Mouse (Mus musculus) ES-E14 (cell line): ENCODE results near the gene Zfp605. TPM values are rescaled to one million over a fixed set of nuclear protein-coding genes. Genes with fewer than 3 reads are reported as not detected.
A peak's percentile ranks its signal among the peaks of the same experiment; 100 is the strongest.

ENCODE experiments used
- DNase-seq: peaks from one replicate; pipeline ENCODE4 v3.0.0-alpha.2; 2013; ENCODE audit warnings: low read depth, low spot score
- H3K27ac ChIP-seq: 2 replicates; pipeline ENCODE4 v1.5.1; 2012; ENCODE audit warnings: low read depth, mild to moderate bottlenecking, low read length, moderate library complexity, mixed read lengths; ENCODE audit not compliant: poor library complexity, insufficient read depth, severe bottlenecking
- H3K36me3 ChIP-seq: 2 replicates; pipeline ENCODE4 v1.6.1; 2012; ENCODE audit warnings: mild to moderate bottlenecking, low read length, moderate library complexity, mixed read lengths; ENCODE audit not compliant: control insufficient read depth, poor library complexity, insufficient read depth, severe bottlenecking
- H3K4me1 ChIP-seq, 2 experiments: fragments of 150-350 bp in 1 of 2; sonication (generic) in 1 of 2; 2 replicates each; pipeline ENCODE4 v1.6.1; 2012; ENCODE audit warnings: low read length in 2 of 2, mild to moderate bottlenecking in 1 of 2, mixed read lengths in 1 of 2; ENCODE audit not compliant: control insufficient read depth in 2 of 2, insufficient read depth in 2 of 2, poor library complexity in 1 of 2
- H3K4me3 ChIP-seq, 2 experiments: fragments of 150-350 bp in 1 of 2; sonication (generic) in 1 of 2; 2 replicates each; pipeline ENCODE4 v1.5.1; 2012; ENCODE audit warnings: low read length in 2 of 2, low read depth in 1 of 2, mild to moderate bottlenecking in 1 of 2, mixed read lengths in 1 of 2; ENCODE audit not compliant: insufficient read depth in 1 of 2, poor library complexity in 1 of 2, severe bottlenecking in 1 of 2
- H3K9ac ChIP-seq: 2 replicates; pipeline ENCODE4 v1.6.1; 2012; ENCODE audit warnings: low read depth, mild to moderate bottlenecking, low read length, mixed read lengths; ENCODE audit not compliant: poor library complexity, insufficient read depth, severe bottlenecking
- H3K9me3 ChIP-seq: fragments of 150-350 bp; sonication (generic); 2 replicates; pipeline ENCODE4 v1.6.1; 2012; ENCODE audit warnings: low read depth, mild to moderate bottlenecking, low read length; ENCODE audit not compliant: control insufficient read depth, insufficient read depth
- CHD2 ChIP-seq: IDR thresholded peaks from 2 replicates; pipeline ENCODE4 v1.6.1; 2014; ENCODE audit warnings: mild to moderate bottlenecking, low read depth, low read length, inconsistent platforms
- HCFC1 ChIP-seq: IDR thresholded peaks from 2 replicates; pipeline ENCODE4 v1.6.1; 2012; ENCODE audit warnings: low read length, inconsistent platforms, borderline replicate concordance; ENCODE audit not compliant: insufficient read depth
- MAFK ChIP-seq: IDR thresholded peaks from 2 replicates; pipeline ENCODE4 v1.6.1; 2014; ENCODE audit warnings: mild to moderate bottlenecking, low read depth, low read length, inconsistent platforms; ENCODE audit not compliant: insufficient read depth
- ZC3H11A ChIP-seq: IDR thresholded peaks from 2 replicates; pipeline ENCODE4 v1.6.1; 2012; ENCODE audit warnings: low read depth, mild to moderate bottlenecking, inconsistent platforms, low read length, borderline replicate concordance
- ZNF384 ChIP-seq: IDR thresholded peaks from 2 replicates; pipeline ENCODE4 v1.6.1; 2012; ENCODE audit warnings: low read depth, low read length, inconsistent platforms
- in situ Hi-C, 2 experiments: fragments of 600-800 bp; cut with MboI; formaldehyde crosslinking; loops; one replicate each; pipeline ENCODE4 v1.15.1; 2025; ENCODE audit warnings: low sequenced_read_pairs in 2 of 2, inconsistent platforms in 1 of 2; ENCODE audit not compliant: unreplicated experiment in 2 of 2
- total RNA-seq: library from RNA; depleted of rRNA; stranded (reverse); fragments of 300-350 nt; gene quantifications from 2 replicates; pipeline ENCODE4 v1.2.3, GENCODE M21; 2012

Zfp605 gene
- total RNA-seq, 1 experiment, result 8.9 TPM

DNA sequence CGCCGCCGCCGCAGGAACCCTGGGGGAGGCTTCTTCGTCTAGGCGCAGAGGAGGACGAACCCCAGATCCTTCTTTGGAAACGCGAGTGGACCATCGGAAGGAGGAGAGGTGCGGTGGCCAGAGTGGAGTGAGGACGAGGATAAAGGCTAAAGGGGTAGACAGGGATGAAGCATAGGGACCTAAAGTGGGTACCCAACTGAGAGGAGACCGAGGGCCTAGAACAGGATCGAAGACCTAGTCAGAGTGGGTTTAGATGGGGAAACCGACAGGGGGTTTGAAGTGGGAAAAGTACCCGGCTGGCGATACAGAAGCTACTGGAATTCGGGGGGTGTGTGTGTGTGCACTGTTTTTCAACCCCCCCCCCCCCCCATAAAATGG lies 26.2 kb downstream of the Zfp605 start:
- Histone ChIP-seq H3K9me3 (peaks cover 29% of the 10 kb centered on the region), H3K4me3 (peak overlapping the region; percentile 91 to 93), H3K36me3 (no peaks in the 10 kb centered on the region; the same call in 1 of the 2 replicates), H3K27ac (no peak overlapping the region), H3K4me1 (no peaks in the 10 kb centered on the region; a peak in 1 of 4 replicates), H3K9ac (peak overlapping the region; percentile 74)
- DNase-seq, result no peak
- in situ Hi-C loops, result no loop called here
- TF ChIP-seq MAFK (no peak), CHD2 (no peak), HCFC1 (no peak), ZNF384 (no peak), ZC3H11A (no peak)

- in situ Hi-C loops, result no loop called here
- DNase-seq, result no peak
- H3K9ac ChIP-seq, result no peak overlapping the region
- TF ChIP-seq ZC3H11A (no peak), HCFC1 (no peak), MAFK (no peak), CHD2 (no peak), ZNF384 (no peak)
- H3K9me3 ChIP-seq, result peaks cover 22% of the 10 kb centered on the region
- H3K4me1 ChIP-seq, result no peaks in the 10 kb centered on the region; a peak in 1 of 4 replicates
- no peaks in the 10 kb centered on the region for H3K36me3 ChIP-seq
- H3K4me3 ChIP-seq, result no peak overlapping the region
- H3K27ac ChIP-seq, result no peak overlapping the region
Observed at GRCm38 (mm10) chr5:110137816-110138215, 27.9 kb downstream of the Zfp605 start.

DNA sequence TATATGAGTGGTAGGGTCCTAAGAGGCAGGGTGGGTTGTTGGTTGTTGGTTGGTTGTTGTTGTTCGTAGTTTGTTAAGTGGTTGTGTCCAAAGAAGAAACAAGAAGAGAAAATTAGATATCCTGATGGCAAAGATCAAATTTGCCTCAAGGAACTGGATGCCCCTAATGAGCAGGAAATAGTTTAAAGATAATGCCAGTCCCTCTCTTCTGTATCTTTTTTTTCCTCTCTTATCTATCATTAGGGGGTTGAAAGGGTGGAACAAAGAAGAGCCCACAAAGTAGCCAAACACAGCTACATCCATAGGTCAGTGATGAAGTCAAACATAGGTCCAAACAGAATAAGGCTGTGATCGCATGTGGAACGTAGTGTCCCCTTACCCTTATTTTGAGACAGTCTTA lies 29.4 kb downstream of the Zfp605 start:
- no peak overlapping the region for H3K27ac ChIP-seq
- in situ Hi-C loops, result no loop called here
- no peak overlapping the region for H3K9ac ChIP-seq
- H3K36me3 ChIP-seq, result no peaks in the 10 kb centered on the region; the same call in 1 of the 2 replicates
- DNase-seq, result no peak
- H3K4me3 ChIP-seq, result no peak overlapping the region
- H3K4me1 ChIP-seq, result no peaks in the 10 kb centered on the region; a peak in 1 of 4 replicates
- peaks cover 9% of the 10 kb centered on the region; the same call in 1 of the 2 replicates for H3K9me3 ChIP-seq
- no peak for TF ChIP-seq CHD2
- TF ChIP-seq ZC3H11A, result no peak
- no peak for TF ChIP-seq ZNF384
- no peak for TF ChIP-seq MAFK
- TF ChIP-seq HCFC1, result no peak

DNA sequence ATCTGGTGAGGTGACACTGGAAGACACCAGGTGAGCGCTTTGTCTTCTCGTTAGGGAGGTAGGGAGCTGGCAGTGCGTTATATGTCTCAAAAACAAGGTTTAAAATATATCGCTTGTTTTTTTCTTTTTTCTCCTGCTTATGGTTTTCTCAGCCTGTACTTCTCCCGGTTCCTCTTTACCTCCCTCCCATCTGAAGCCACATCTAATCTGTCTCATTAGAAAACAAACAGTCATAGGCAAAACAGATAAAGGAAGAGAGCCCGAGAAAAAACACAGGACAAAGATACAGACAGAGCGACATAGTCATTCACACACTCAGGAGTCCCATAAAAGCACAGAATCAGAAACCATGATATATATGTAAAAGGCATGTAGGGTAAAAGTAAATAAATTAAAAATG lies 30.5 kb downstream of the Zfp605 start:
- H3K36me3 ChIP-seq, result peaks cover 2% of the 10 kb centered on the region
- H3K4me3 ChIP-seq, result no peak overlapping the region
- H3K9ac ChIP-seq, result no peak overlapping the region
- no peaks in the 10 kb centered on the region for H3K9me3 ChIP-seq
- no peaks in the 10 kb centered on the region; a peak in 1 of 4 replicates for H3K4me1 ChIP-seq
- in situ Hi-C loops, result no loop called here
- no peak for DNase-seq
- TF ChIP-seq CHD2, result no peak
- no peak overlapping the region for H3K27ac ChIP-seq

GRCm38 (mm10) chr5:110142309-110142708 lies 32.4 kb downstream of the Zfp605 start:
- no peak for TF ChIP-seq MAFK
- no peak for TF ChIP-seq ZC3H11A
- no peak for TF ChIP-seq CHD2
- no peak for TF ChIP-seq ZNF384
- no peak for TF ChIP-seq HCFC1
- no peaks in the 10 kb centered on the region for H3K4me1 ChIP-seq

More at GRCm38 (mm10) chr5:110142309-110142708, 32.4 kb downstream of the Zfp605 start:
- no peaks in the 10 kb centered on the region for H3K9me3 ChIP-seq
- H3K27ac ChIP-seq, result no peak overlapping the region
- H3K9ac ChIP-seq, result no peak overlapping the region
- no peak overlapping the region for H3K4me3 ChIP-seq
- in situ Hi-C loops, result no loop called here
- H3K36me3 ChIP-seq, result peaks cover 3% of the 10 kb centered on the region
- no peak for DNase-seq
